Mouse (Mus musculus) myocyte (in vitro differentiated cells): ENCODE data around the gene Cyp4a32.
"Not testable (repeated sequence)": the region's sequence is repeated elsewhere in the genome, so short reads cannot be mapped to it uniquely, and the experiment has no call there.

Source experiments
- MAX ChIP-seq: IDR thresholded peaks from one replicate; pipeline ENCODE4 v1.6.1; 2011; ENCODE audit warnings: low read depth, mild to moderate bottlenecking, control low read depth
- POLR2A ChIP-seq: IDR thresholded peaks from one replicate; pipeline ENCODE4 v1.6.1; 2011; ENCODE audit warnings: low read depth, mild to moderate bottlenecking, control low read depth, moderate library complexity; ENCODE audit not compliant: insufficient read length
- POLR2AphosphoS2 ChIP-seq: IDR thresholded peaks from one replicate; pipeline ENCODE4 v1.6.1; 2011; ENCODE audit warnings: low read depth, control low read depth; ENCODE audit not compliant: insufficient read length

- TF ChIP-seq POLR2A, POLR2AphosphoS2, MAX: not testable (repeated sequence)
Measured at GRCm38 (mm10) chr4:115655841-115656534, 55.2 kb downstream of the Cyp4a32 start.
